Mouse (Mus musculus): ENCODE results near the gene Disp1. TPM values are rescaled to one million over a fixed set of nuclear protein-coding genes. Genes with fewer than 3 reads are reported as not detected.

The Disp1 gene
- total RNA-seq, 2 experiments from 2014 or later, result 14.9 to 17.0 TPM

GRCm38 (mm10) chr1:183161057-183161456 is 60.3 kb downstream of the Disp1 start:
- no peak for DNase-seq

GRCm38 (mm10) chr1:183160188-183160587 is 61.1 kb downstream of the Disp1 start:
- no peak for DNase-seq

- no peak for DNase-seq
Measured at GRCm38 (mm10) chr1:183159183-183159582, 62.1 kb downstream of the Disp1 start.

- peak in 1 of 2 experiments; percentile 19 for DNase-seq
Measured at GRCm38 (mm10) chr1:183155600-183155999, 65.7 kb downstream of the Disp1 start.

GRCm38 (mm10) chr1:183154296-183155204 is 66.8 kb downstream of the Disp1 start:
- no peak for DNase-seq

DNA sequence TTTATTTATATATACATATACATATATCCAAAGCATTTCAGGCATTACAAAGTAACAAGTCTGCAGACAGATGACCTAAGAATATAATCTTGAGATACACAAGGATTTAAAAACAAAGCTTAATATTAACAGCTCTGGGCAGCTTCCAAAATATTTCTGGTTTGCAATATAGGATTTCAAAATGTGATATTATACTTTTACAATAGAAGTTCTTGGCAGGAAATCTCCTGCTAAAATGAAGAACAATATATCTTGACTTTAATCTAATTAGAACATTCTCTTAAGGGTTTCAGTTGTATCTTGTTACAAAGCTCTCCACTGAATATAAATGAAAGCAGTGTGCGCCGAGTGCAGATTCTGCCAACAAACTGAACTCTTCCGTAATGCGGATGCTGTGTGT is 68.0 kb downstream of the Disp1 start:
- DNase-seq, result no peak

DNA sequence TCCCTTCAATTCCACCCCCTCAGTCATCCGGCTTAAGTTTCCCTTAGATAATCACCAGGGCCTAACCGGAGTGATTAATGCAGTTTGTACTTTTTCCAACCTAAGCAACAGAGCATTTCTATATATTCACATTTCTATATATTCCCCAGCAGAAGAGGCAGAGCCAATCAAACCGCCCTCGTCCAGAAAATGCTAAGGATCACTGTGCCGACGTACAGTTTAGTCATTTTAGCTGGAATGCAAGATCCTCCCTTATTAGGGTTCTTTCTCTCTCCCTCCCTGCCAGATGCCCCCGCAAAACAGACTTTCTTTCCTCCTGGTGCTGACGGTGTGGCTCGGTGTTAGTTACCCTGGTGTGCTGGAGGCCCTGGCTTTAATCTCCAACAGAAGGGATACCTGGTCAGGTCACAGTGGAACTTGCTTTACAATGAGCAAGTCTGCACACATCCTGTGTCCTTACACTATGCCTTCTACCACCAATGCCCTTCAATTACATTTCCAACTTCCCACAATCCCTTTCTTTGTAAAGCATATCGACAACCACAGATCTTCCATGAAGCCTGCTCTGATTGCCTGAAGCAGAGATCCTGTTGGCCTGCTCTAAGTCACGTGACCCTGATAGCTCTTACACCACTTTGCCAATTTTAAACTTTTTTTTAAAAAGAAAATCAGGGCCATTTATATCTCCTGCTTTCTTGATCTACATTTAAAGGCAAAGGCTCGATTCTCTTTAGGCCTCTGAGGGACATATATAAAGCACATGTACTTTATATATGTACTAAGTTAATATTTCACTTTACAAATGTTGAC is 69.6 kb downstream of the Disp1 start:
- no peak for DNase-seq

DNA sequence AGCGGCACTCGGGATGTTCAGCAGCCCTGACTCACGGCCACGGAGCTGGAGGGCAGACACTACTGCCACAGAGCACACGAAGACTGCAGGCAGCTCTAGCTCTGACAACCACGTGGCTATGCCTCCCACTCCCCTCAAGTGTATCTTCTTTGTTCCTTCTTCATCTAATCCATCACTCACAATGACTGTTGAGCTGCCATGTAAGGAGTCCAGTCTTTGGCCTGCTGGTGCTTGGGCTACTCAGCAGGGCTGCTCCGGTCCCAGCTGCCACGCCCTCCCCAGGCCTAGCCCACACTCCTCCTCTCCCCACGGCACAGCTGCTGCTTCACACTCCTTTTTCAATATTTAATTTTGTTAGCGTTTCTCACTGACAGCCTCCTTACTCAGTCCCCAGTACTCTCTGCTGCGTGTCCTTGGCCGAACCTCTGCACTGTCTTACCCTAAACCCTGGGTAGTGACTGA is 70.9 kb downstream of the Disp1 start:
- DNase-seq, result no peak

DNA sequence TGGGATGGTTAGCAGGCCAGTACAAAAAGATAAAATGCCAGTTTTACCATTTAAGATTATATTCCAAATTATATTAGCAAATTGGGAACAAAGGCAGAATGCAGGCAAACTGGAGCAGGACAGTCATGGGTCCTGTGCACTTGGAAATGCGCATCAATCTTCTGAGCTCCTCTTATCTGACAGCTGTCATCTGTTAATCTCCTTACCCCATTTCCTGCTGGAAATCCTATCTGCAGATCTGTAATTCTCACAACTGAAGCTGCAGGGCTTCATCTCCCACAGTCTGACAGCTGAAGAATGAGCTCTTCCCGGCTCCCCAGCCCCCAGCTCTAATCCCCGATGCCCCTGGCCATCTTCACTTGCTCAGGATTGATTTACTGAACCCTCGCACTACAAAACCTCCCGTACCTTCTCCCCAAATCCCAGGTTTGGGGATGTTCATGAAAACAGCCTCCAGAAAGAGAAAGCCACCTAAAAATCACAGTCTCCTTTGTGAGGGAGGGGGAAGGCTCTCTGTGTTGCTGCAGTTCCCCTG is 71.7 kb downstream of the Disp1 start:
- DNase-seq, result no peak

- DNase-seq, result peak; percentile 31 to 58
Measured at GRCm38 (mm10) chr1:183147438-183147841, 73.9 kb downstream of the Disp1 start.

- no peak for DNase-seq
Measured at GRCm38 (mm10) chr1:183146795-183147194, 74.5 kb downstream of the Disp1 start.

GRCm38 (mm10) chr1:183146102-183146735 is 75.1 kb downstream of the Disp1 start:
- no peak for DNase-seq

GRCm38 (mm10) chr1:183144602-183145205 is 76.6 kb downstream of the Disp1 start:
- DNase-seq, result no peak

- DNase-seq, result no peak
Measured at GRCm38 (mm10) chr1:183143246-183143645, 78.1 kb downstream of the Disp1 start.

DNA sequence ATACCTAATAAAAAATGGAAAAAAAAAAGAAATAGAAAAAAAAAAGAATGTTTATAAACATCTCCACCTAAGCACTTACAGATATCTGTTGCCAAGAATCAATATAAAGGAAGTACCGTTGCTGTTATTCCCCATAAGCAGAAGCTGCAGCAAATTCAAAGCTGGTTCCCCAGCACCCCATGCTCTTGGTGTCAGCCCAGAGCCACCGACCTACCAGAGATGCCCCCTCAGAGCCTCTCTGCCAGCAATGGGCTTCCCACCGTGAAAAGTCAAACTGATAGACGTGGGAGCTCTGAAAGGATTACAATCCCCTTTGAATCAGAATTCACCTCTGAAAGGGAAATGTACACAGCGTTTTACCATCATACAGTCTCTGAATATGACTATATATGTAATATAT is 78.8 kb downstream of the Disp1 start:
- DNase-seq, result no peak

- no peak for DNase-seq
Measured at GRCm38 (mm10) chr1:183141329-183141728, 80.0 kb downstream of the Disp1 start.

DNA sequence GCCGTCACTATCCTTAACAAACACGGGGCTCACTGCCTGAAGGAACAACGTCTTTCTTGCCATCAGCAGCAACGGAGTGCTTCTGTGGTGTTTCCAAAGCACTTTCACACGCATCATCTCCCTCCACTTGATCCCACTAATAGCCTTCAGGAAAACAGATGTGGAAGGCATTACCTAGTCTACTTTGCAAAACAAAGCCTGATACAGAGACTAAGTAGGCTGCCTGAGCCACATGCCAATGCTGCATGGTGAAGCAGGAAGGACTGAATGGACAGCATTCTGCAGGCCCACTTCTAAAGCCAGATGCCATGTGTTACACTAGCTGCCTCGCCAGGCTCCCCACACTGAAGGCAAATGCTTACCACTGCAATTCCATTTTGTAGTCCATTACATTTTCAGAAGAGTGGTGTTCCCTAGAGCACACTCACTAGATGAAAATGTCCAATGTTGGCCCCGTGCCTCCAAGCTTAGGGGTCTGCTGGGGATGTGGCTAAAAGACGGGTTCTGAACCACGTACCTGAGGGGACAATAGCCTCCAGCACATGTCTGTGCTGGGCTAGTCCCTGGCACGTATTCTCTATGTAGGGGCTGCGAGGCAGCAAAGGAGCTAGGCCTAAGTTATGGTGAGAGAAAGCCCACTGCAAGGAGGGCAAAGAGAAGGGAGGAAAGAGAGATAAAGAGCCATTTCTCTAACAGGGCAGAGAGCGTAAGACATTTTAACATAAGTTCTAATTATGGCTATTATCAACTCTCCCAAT is 80.6 kb downstream of the Disp1 start:
- DNase-seq, result no peak

DNA sequence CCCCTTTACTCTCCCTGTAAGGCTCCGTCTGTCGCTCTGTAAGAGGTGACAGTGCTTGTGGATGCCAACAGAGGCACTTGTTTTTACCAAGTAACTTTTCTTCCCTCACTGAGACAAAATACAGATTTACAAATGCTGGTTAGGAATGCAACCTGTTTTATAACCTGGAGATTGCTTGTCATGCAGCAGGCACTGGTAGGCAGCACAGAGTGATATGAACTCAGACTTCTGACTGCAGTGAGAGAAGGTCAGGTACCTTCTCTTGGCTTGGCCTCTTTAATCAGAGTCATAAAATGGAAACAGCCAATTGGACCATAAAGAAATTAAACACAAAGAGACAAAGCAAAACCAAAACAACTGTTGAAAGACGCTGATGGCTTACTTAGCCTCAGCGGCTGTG is 83.2 kb downstream of the Disp1 start:
- DNase-seq, result no peak

DNA sequence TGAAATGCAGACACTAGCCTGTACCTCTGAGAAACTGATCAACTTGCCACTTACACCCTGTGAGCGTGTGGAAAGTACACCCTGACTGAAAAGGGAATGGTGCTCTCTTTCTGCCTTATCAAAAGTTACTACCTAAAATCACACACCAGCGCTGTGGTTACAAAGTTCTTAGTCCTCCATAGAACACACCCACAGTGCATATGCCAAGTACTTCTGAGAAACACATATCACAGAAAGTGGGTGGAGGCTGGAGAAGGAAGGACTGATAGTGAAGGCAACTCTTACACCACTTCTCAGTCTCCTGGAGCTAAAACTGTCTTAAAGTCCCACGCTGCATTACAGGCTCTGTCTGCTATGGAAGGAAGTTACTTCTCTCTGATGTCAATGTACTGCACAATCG is 86.9 kb downstream of the Disp1 start:
- no peak for DNase-seq

GRCm38 (mm10) chr1:183133440-183133839 is 87.9 kb downstream of the Disp1 start:
- no peak for DNase-seq

GRCm38 (mm10) chr1:183127246-183127645 is 94.1 kb downstream of the Disp1 start:
- no peak for DNase-seq

All from adrenal gland, postnatal 36 days (tissue).